Mouse (Mus musculus) bone marrow, adult 2 months (tissue): ENCODE measurements around the gene Pdgfb.

Experiments used
- CTCF ChIP-seq: fragments of 200-500 bp; IDR thresholded peaks from 2 replicates; pipeline ENCODE4 v1.5.1; 2011; ENCODE audit warnings: low read length, control low read depth; ENCODE audit not compliant: control insufficient read depth, insufficient read depth
- POLR2A ChIP-seq: fragments of 200-500 bp; IDR thresholded peaks from 2 replicates; pipeline ENCODE4 v1.6.1; 2011; ENCODE audit warnings: low read depth, mild to moderate bottlenecking, control low read depth, low read length, borderline replicate concordance; ENCODE audit not compliant: control insufficient read depth

GRCm38 (mm10) chr15:80012527-80013201 is 2.1 kb downstream of the Pdgfb start:
- TF ChIP-seq CTCF (no peak), POLR2A (no peak)
